Mouse (Mus musculus): ENCODE measurements around the gene Tmem107. TPM values are rescaled to one million over a fixed set of nuclear protein-coding genes. Genes with fewer than 3 reads are reported as not detected.

Tmem107 gene
- polyA plus RNA-seq, 1 experiment from 2014 or later, result 28.4 TPM

- no peak for ATAC-seq (ENCODE audit: extremely low read depth, insufficient number of reproducible peaks, low FRiP score, low TSS enrichment)
- H3K4me2 ChIP-seq, result peak overlapping the region; percentile 73
Measured at GRCm38 (mm10) chr11:69111051-69111810, 40.6 kb downstream of the Tmem107 start.

GRCm38 (mm10) chr11:69111865-69112264, 41.3 kb downstream of the Tmem107 start:
- 36% methylated on average over 4 of the region's 4 CpGs for WGBS
- no peaks in the 10 kb centered on the region; the same call in 1 of the 2 replicates for H3K27me3 ChIP-seq (replicated peaks)
- H3K27ac ChIP-seq (replicated peaks), result peak overlapping the region; percentile 74
- H3K4me3 ChIP-seq, result peak overlapping the region; percentile 65
- H3K4me2 ChIP-seq, result peak overlapping the region; percentile 73
- no peak for ATAC-seq (ENCODE audit: extremely low read depth, insufficient number of reproducible peaks, low FRiP score, low TSS enrichment)
- no peaks in the 10 kb centered on the region for H3K9me3 ChIP-seq
- H3K36me3 ChIP-seq, result peaks cover 30% of the 10 kb centered on the region
- H3K4me1 ChIP-seq, result peaks cover 24% of the 10 kb centered on the region
- peak overlapping the region; percentile 79 for H3K9ac ChIP-seq

More at GRCm38 (mm10) chr11:69111051-69111810, 40.6 kb downstream of the Tmem107 start:
- Histone ChIP-seq H3K27ac (replicated peaks) (peak overlapping the region; percentile 74), H3K4me3 (peak overlapping the region; percentile 65), H3K9me3 (no peaks in the 10 kb centered on the region), H3K4me1 (peaks cover 22% of the 10 kb centered on the region), H3K9ac (peak overlapping the region; percentile 79), H3K27me3 (replicated peaks) (no peaks in the 10 kb centered on the region; the same call in 1 of the 2 replicates), H3K36me3 (peaks cover 36% of the 10 kb centered on the region)
- WGBS, result 4% methylated on average over 21 of the region's 21 CpGs

- no peaks in the 10 kb centered on the region for H3K9me3 ChIP-seq
- H3K36me3 ChIP-seq, result peaks cover 8% of the 10 kb centered on the region
- H3K4me2 ChIP-seq, result no peak overlapping the region
- ATAC-seq (ENCODE audit: extremely low read depth, insufficient number of reproducible peaks, low FRiP score, low TSS enrichment), result no peak
- H3K27ac ChIP-seq (replicated peaks), result no peak overlapping the region
- WGBS, result 49% methylated on average over 3 of the region's 3 CpGs
- no peak overlapping the region for H3K4me3 ChIP-seq
- H3K9ac ChIP-seq, result no peak overlapping the region
- H3K4me1 ChIP-seq, result peaks cover 33% of the 10 kb centered on the region
- no peaks in the 10 kb centered on the region; the same call in 1 of the 2 replicates for H3K27me3 ChIP-seq (replicated peaks)
Measured at GRCm38 (mm10) chr11:69114018-69114417, 43.4 kb downstream of the Tmem107 start.

- no peak for ATAC-seq (ENCODE audit: extremely low read depth, insufficient number of reproducible peaks, low FRiP score, low TSS enrichment)
- Histone ChIP-seq H3K27me3 (replicated peaks) (no peaks in the 10 kb centered on the region; the same call in 1 of the 2 replicates), H3K4me2 (no peak overlapping the region), H3K9me3 (no peaks in the 10 kb centered on the region), H3K27ac (replicated peaks) (no peak overlapping the region), H3K4me1 (peaks cover 36% of the 10 kb centered on the region), H3K9ac (no peak overlapping the region), H3K36me3 (peaks cover 2% of the 10 kb centered on the region), H3K4me3 (no peak overlapping the region)
- 72% methylated on average over 3 of the region's 3 CpGs for WGBS
Measured at GRCm38 (mm10) chr11:69114621-69115020, 44.0 kb downstream of the Tmem107 start.

- peak overlapping the region; percentile 89 for H3K4me3 ChIP-seq
- H3K4me2 ChIP-seq, result peak overlapping the region; percentile 98
- WGBS, result 45% methylated on average over 5 of the region's 5 CpGs
- no peaks in the 10 kb centered on the region; the same call in 1 of the 2 replicates for H3K27me3 ChIP-seq (replicated peaks)
- no peaks in the 10 kb centered on the region for H3K36me3 ChIP-seq
- H3K27ac ChIP-seq (replicated peaks), result no peak overlapping the region
- no peaks in the 10 kb centered on the region for H3K9me3 ChIP-seq
- no peak for ATAC-seq (ENCODE audit: extremely low read depth, insufficient number of reproducible peaks, low FRiP score, low TSS enrichment)
- peaks cover 45% of the 10 kb centered on the region for H3K4me1 ChIP-seq
- H3K9ac ChIP-seq, result no peak overlapping the region
Measured at GRCm38 (mm10) chr11:69116843-69117242, 46.2 kb downstream of the Tmem107 start.

GRCm38 (mm10) chr11:69117737-69118695, 47.4 kb downstream of the Tmem107 start:
- Histone ChIP-seq H3K4me1 (peaks cover 41% of the 10 kb centered on the region), H3K36me3 (no peaks in the 10 kb centered on the region), H3K9me3 (no peaks in the 10 kb centered on the region), H3K4me3 (peak overlapping the region; percentile 89), H3K27me3 (replicated peaks) (no peaks in the 10 kb centered on the region; the same call in 1 of the 2 replicates), H3K9ac (peak overlapping the region; percentile 88), H3K4me2 (peak overlapping the region; percentile 98), H3K27ac (replicated peaks) (peak overlapping the region; percentile 92)
- under 1% methylated on average over 45 of the region's 45 CpGs for WGBS
- ATAC-seq (ENCODE audit: extremely low read depth, insufficient number of reproducible peaks, low FRiP score, low TSS enrichment), result peak; percentile 53; the same call in 1 of the 2 replicates

- Histone ChIP-seq H3K4me2 (peak overlapping the region; percentile 98), H3K9me3 (no peaks in the 10 kb centered on the region), H3K4me3 (peak overlapping the region; percentile 89), H3K27ac (replicated peaks) (peak overlapping the region; percentile 92; the same call in 1 of the 2 replicates), H3K9ac (peak overlapping the region; percentile 88), H3K4me1 (peaks cover 43% of the 10 kb centered on the region), H3K36me3 (no peaks in the 10 kb centered on the region), H3K27me3 (replicated peaks) (no peaks in the 10 kb centered on the region; the same call in 1 of the 2 replicates)
- no peak for ATAC-seq (ENCODE audit: extremely low read depth, insufficient number of reproducible peaks, low FRiP score, low TSS enrichment)
- WGBS, result under 1% methylated on average over 15 of the region's 15 CpGs
Measured at GRCm38 (mm10) chr11:69118765-69119164, 48.2 kb downstream of the Tmem107 start.

- 40% methylated on average over 14 of the region's 14 CpGs for WGBS
- no peaks in the 10 kb centered on the region for H3K9me3 ChIP-seq
- H3K4me3 ChIP-seq, result peak overlapping the region; percentile 89
- peak overlapping the region; percentile 98 for H3K4me2 ChIP-seq
- H3K4me1 ChIP-seq, result peaks cover 43% of the 10 kb centered on the region
- no peaks in the 10 kb centered on the region; the same call in 1 of the 2 replicates for H3K27me3 ChIP-seq (replicated peaks)
- H3K27ac ChIP-seq (replicated peaks), result no peak overlapping the region
- H3K9ac ChIP-seq, result peak overlapping the region; percentile 87; the same call in 1 of the 2 replicates
- H3K36me3 ChIP-seq, result no peaks in the 10 kb centered on the region
- ATAC-seq (ENCODE audit: extremely low read depth, insufficient number of reproducible peaks, low FRiP score, low TSS enrichment), result no peak
Measured at GRCm38 (mm10) chr11:69119446-69120155, 49.0 kb downstream of the Tmem107 start.

- Histone ChIP-seq H3K4me3 (peak within 1 kb of the TSS; percentile 89), H3K9ac (peak within 1 kb of the TSS; percentile 87), H3K27ac (replicated peaks) (0 out of 2 replicates have a peak within 1 kb of the TSS, but pooled peaks have one; percentile 94), H3K36me3 (no peaks in the 10 kb centered on the region), H3K27me3 (replicated peaks) (no peaks in the 10 kb centered on the region), H3K4me1 (peaks cover 43% of the 10 kb centered on the region), H3K4me2 (peak within 1 kb of the TSS; percentile 98), H3K9me3 (no peaks in the 10 kb centered on the region)
- 3% methylated on average over 27 of the region's 27 CpGs for WGBS
- ATAC-seq (ENCODE audit: extremely low read depth, insufficient number of reproducible peaks, low FRiP score, low TSS enrichment), result no peak
Measured at GRCm38 (mm10) chr11:69120221-69121000, 49.8 kb downstream of the Tmem107 start, which contains the start of gene Hes7. Gene Hes7 (plus strand): TSS chr11:69120404.
